ENCODE assay signal across 25 mouse cellular contexts in genomic region chr1:163085570-163085969, GRCm38 (mm10). TPM values are rescaled to one million over a fixed set of nuclear protein-coding genes. Genes with fewer than 3 reads are reported as not detected.
"Had no signal": no experiment of that assay in that cellular context is flagged by ENCODE, and none has a peak within 500 bp of the region (broad histone marks: within the 10 kb centered on the region; RNA-seq: fewer than 3 reads in every experiment).

Mroh9 (minus strand) TSS chr1:163085670.

- H3K27me3 ChIP-seq: neural tube, embryonic 12.5 days; neural tube, embryonic 13.5 days; neural tube, embryonic 15.5 days; stomach, embryonic 15.5 days had no signal

- H3K4me3 ChIP-seq: neural tube, embryonic 12.5 days; neural tube, embryonic 13.5 days; neural tube, embryonic 15.5 days; stomach, embryonic 15.5 days had no signal

- H3K36me3 ChIP-seq: neural tube, embryonic 12.5 days; neural tube, embryonic 13.5 days; neural tube, embryonic 15.5 days; stomach, embryonic 15.5 days had no signal

- DNase-seq: retina, postnatal 1 day; right cerebral cortex, adult 18-20 months; right cerebral cortex, postnatal 14 days; right cerebral cortex, postnatal 25 days; right cerebral cortex, postnatal 4 days; spleen, adult 18-20 months; thymus, adult 18-20 months; thymus, adult 2 months; thymus, postnatal 14 days; thymus, postnatal 25 days; thymus, postnatal 36 days; thymus, postnatal 4 days had no signal

- H3K27ac ChIP-seq: neural tube, embryonic 12.5 days; neural tube, embryonic 13.5 days; neural tube, embryonic 15.5 days; stomach, embryonic 15.5 days; stomach, postnatal 0 days had no signal

- H3K4me1 ChIP-seq: neural tube, embryonic 12.5 days; neural tube, embryonic 13.5 days; neural tube, embryonic 15.5 days; stomach, embryonic 15.5 days had no signal

RNA-seq across cellular contexts. Expression of gene Mroh9, which starts in this region (rescaled TPM):
- polyA plus RNA-seq: neural tube, embryonic 11.5 days; neural tube, embryonic 12.5 days; neural tube, embryonic 13.5 days; neural tube, embryonic 14.5 days; neural tube, embryonic 15.5 days; small intestine, adult 2 months; spleen, adult 2 months; stomach, embryonic 14.5 days; stomach, embryonic 15.5 days; stomach, embryonic 16.5 days; stomach, postnatal 0 days; thymus, adult 2 months; thymus, postnatal 0 days; urinary bladder, adult 2 months had no signal
